Mouse (Mus musculus): ENCODE data around the gene Nhsl1.

Nhsl1 gene

GRCm38 (mm10) chr10:18318916-18319481 is at the start of gene Nhsl1:
Gene Nhsl1, plus strand, starts transcription at chr10:18318985.
- DNase-seq (ENCODE audit: low read depth, low spot score): no peak

- no peak for DNase-seq (ENCODE audit: low read depth, low spot score)
These were observed 42.6 kb upstream of the Nhsl1 start for GRCm38 (mm10) chr10:18276090-18276734.

DNA sequence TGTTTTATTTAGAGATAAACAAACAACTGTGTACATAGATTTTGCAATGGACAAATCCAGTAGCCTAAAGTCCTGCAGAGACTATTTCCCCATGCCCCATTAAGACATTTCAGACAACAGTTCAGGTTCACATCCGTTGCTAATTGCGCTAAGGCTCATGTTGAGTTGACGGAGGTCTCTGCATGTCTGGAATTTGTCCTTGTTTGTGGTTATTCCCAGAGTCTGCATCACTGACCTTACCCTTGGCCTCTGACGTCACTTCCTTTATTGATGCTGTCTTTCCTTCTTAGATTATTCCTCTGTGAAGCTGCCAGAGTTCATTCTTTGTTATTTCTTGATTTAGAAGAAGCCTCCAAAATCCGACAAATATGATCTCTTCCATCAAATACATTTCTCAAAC is 34.8 kb upstream of the Nhsl1 start:
- no peak for DNase-seq (ENCODE audit: low read depth, low spot score)

- no peak for DNase-seq (ENCODE audit: low read depth, low spot score)
These were observed 29.3 kb upstream of the Nhsl1 start for GRCm38 (mm10) chr10:18289512-18289911.

DNA sequence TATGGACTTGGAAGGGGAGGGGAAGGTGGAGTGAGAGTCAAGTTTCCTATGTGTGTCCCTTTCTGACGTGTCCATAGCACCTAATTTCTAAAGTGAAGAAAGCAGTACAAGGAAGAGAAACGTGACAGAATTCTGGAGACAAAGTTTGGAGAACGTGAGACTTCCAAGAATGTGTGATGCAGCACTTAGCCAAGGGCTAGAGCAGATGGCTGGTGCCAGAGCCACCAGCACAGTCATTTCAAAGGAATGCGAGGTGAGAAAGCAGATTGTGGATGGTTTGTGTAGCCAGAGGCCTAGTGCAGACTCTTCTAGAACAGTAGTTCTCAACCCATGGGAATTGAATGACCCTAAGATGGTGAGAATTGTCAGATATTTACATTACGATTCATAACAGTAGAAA is 13.7 kb upstream of the Nhsl1 start:
- DNase-seq (ENCODE audit: low read depth, low spot score): peak; percentile 12

- DNase-seq (ENCODE audit: low read depth, low spot score): no peak
These were observed 3.7 kb upstream of the Nhsl1 start for GRCm38 (mm10) chr10:18315071-18315470.

- no peak for DNase-seq (ENCODE audit: low read depth, low spot score)
These were observed 1.3 kb upstream of the Nhsl1 start for GRCm38 (mm10) chr10:18317521-18317920.

GRCm38 (mm10) chr10:18317961-18318915 is 547 bp upstream of the Nhsl1 start:
- DNase-seq (ENCODE audit: low read depth, low spot score): no peak

DNA sequence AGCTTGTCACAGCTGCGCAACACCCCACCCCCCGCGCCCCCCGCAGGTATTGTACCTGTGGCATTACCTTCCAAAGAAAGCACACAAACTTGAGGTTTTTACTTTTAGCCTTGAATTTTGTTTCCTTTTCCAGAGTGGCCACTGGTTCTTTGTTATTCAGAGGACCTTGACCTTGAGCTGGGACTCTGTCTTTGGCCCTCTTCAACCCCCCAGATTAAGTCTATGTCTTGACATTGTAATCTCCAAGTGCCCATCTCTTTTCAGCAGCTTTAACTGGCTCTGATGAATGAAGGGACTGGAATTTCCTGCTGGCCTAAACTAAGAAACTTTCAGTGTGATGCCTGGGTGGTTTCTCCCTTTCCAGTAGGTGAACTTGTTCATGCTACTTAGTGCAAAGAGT is 906 bp downstream of the Nhsl1 start:
- no peak for DNase-seq (ENCODE audit: low read depth, low spot score)

GRCm38 (mm10) chr10:18321861-18322260 is 3.1 kb downstream of the Nhsl1 start:
- no peak for DNase-seq (ENCODE audit: low read depth, low spot score)

DNA sequence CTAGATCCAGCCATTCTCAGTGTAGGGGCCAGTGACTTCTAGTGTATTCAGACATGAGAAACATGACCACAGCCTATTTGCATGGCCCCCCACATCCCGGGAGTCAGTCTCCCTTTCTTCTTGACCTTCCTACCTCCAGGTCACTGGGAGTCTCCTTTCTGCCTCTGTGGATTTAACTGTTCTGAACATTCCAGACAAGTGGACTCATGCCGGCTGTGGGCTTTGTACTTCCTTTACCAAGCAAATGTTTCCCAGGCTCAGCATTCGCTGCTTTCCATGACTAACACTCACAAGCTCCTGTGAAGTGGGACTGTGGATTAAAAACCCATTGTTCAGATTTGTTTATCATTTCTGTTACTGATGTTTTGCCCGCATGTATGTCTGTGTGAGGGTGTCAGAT is 4.9 kb downstream of the Nhsl1 start:
- DNase-seq (ENCODE audit: low read depth, low spot score): no peak

DNA sequence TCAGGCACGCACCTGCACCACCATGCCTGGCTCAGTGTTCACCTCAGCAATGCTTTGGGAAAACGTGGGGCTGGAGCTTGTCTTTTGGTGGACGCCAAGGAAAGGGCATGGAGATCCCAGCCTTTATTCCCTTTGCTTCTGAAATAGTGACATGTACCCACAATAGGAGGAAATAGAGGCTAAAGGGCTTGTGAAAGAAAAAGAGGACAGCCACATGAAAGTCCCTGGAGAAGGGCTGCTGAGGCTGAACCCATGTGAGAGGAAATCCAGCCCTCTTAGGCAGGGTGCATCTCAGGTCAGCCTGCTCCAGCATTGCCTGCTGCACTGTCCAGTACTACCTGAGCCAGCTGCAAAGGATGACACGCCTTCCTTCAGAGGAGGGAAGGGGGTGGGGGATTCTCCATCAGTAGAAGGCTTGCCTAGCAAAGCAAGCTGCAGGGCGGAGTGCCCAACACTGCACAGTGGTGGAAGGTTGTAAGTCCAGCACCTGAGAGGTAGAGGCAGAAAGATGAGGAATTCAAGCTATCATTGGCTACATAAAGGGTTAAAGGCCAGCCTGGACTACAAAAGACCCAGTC is 9.6 kb downstream of the Nhsl1 start:
- no peak for DNase-seq (ENCODE audit: low read depth, low spot score)

- no peak for DNase-seq (ENCODE audit: low read depth, low spot score)
These were observed 10.6 kb downstream of the Nhsl1 start for GRCm38 (mm10) chr10:18329096-18330038.

GRCm38 (mm10) chr10:18330445-18330844 is 11.7 kb downstream of the Nhsl1 start:
- no peak for DNase-seq (ENCODE audit: low read depth, low spot score)

- no peak for DNase-seq (ENCODE audit: low read depth, low spot score)
These were observed 14.8 kb downstream of the Nhsl1 start for GRCm38 (mm10) chr10:18333575-18333974.

- DNase-seq (ENCODE audit: low read depth, low spot score): no peak
These were observed 15.4 kb downstream of the Nhsl1 start for GRCm38 (mm10) chr10:18334176-18334575.

DNA sequence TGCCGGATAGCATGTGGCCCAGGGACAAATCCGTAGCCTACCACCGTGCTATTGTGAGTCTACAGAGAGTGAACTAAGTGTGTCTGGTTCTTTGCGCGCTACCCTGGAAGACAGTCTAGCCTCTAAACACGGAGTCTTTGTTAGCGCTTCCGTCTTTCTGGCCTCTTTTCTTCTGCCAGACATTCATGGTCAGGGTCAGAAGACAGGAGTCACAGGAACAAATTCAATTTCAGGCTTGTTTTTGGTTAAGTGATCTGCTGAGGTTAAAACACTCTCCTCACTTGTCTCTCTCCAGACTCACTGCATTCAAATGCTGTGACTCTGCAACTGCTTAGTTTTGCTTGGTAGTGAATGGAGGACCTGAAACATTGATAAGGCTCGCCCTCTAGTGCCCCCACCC is 15.9 kb downstream of the Nhsl1 start:
- DNase-seq (ENCODE audit: low read depth, low spot score): no peak

DNA sequence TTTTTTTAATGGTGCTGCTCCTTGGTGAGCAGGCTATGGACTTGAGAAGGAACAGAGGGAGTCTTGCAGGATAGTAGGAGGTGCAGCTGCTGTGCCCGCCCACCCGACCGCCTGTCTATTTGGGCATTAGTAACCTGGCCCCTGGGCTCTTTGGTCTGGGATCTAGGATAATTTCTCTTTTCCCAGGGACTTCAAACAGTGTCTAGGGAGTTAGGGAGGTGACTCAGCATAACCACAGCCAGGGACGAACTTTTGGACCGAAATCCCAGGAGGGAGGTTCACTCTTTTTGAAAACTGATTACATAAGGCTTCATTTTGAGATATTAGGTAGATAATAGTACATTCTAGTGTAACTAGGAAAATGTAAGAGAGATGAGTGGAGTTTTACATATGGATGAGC is 18.9 kb downstream of the Nhsl1 start:
- no peak for DNase-seq (ENCODE audit: low read depth, low spot score)

GRCm38 (mm10) chr10:18339386-18339785 is 20.6 kb downstream of the Nhsl1 start:
- DNase-seq (ENCODE audit: low read depth, low spot score): no peak

DNA sequence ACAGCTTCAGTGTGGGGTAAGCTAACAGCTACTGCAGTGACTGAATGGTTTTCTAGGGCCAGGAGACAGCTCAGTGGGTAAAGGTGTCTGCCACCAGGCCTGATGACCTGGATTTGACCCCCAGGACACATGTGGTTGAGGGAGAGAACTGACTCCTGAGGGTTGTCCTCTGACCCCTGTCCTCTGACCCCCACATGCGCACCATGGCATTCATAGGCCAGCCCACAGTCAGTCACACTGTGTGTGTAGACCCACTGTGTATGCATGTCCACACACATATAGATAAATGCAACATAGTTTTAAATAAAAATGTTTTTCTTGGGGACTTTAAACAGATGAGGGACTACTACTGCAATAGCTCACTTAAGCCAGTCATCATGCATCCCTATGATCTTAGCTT is 22.1 kb downstream of the Nhsl1 start:
- DNase-seq (ENCODE audit: low read depth, low spot score): no peak
